Mouse (Mus musculus) right cerebral cortex, postnatal 4 days (tissue): ENCODE results near the gene Adcy9.

Source experiments
- DNase-seq: peaks from one replicate; pipeline ENCODE4 v3.0.0-alpha.2; 2022

The Adcy9 gene

DNA sequence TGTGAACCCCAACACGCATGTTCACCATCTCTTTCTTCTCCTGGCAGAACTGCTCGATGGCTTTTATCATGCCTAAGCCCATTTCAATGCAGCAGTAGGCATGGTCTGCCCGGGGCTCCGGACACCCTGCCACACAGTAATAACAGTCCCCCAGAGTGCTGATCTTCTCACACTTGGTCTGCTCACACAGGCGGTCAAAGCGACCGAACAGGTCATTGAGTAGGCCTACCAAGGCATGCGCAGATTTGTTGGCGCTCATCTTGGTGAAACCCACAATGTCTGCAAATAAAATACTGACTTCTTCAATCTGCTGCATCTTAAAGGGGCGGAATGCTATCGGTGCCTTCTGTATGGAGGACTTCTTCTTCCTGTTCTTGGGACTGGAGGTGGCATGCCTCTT is 2.2 kb downstream of the Adcy9 start:
- DNase-seq: no peak

DNA sequence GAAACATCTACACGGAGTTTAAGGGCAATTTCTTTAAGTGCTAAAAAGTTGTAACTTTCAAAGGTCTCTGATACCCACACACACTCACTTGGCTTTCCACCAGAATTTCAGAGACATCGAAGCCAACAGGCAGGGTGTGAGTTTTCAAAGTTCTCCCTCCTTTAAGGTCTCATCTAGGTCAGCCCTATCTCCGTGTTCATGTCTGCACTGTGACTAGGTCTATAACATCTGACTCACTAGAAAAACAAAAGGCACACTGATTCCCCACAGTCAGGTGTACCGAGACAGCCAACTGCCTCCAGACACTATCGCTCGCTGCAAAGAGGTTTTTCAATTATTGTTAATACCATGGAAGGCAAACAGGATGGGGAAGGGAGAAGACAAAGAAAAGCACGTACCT is 2.8 kb downstream of the Adcy9 start:
- no peak for DNase-seq

- no peak for DNase-seq
Measured at GRCm38 (mm10) chr16:4414881-4415585, 5.3 kb downstream of the Adcy9 start.

DNA sequence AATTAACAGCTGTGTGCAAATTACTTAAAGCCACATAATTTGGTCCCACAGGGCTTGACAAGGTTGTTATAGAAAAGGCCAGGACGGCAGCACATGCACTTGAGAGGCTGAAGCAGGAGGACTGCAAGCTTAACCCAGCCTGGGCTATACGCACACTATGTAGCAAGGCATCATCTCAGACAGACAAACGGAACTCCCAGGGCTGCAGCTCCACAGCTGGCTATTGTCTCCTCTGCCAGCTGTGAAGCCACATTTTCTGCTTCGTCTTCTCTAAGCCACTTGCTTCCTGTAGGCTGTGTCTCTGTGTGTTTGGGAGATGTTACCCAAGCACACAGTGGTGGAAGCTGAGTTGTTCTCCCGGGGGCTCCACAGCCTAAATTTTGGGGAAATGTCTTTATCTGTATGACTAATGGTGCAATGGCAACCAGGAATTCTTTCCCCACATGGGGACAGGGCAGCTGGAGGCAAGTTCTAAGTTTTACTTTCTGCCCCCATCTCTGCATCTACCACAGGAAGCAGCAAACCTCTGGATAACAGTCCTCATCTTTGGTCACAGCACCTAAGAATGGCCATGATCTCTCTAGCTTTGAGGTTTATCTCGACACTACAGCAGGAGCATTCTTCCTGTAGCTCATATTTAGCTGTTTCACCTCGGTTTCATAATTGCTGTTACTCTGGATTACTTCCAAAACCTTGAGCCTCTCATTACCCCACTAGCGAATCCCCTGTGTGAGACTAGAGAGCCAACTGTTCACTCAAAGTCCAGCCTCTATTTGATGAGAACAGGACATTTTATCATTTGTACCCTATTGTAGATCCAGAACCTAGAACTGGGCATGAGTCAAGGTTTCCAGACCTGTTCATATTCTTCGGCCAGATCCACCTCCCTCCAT is 6.1 kb downstream of the Adcy9 start:
- DNase-seq: no peak

DNA sequence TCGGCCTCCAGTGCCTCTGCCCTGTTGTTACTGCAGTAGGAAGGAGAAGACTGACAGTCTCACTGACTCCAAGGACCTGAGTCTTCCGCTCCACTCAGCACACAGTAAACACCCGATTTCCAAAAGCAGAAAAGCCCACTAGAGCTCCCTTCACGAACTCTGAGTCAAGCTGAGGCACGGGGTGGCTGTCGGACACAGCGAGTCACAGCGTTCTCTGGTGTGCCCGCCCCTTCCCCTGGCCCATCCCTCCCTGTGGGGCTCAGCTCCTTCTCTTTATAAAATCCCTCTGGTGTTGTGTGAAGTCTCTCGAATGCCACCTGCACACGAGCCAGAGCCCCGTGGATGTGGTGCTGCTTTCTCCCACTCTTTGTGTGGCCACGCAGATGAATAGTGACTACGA is 7.0 kb downstream of the Adcy9 start:
- DNase-seq: no peak

- no peak for DNase-seq
Measured at GRCm38 (mm10) chr16:4412298-4412697, 8.0 kb downstream of the Adcy9 start.

DNA sequence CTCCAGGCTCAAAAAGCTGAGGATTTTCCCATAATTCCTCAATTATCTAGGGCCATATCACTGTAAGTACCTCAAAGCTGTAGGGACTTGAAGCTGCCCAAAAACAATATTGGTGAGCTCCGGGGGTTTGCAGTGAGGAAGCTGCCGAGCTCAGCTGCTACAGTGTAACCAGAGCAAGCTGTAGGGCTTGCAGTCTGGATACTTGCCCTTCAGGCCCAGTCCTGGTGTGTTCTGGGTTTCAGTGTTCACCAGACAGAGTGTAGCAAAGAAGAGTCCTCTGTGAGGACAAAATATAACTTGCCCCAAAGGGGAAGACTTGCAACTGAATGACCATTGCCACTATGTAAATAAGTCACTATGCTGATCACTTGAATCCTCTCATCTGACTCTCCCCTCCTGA is 9.0 kb downstream of the Adcy9 start:
- no peak for DNase-seq

DNA sequence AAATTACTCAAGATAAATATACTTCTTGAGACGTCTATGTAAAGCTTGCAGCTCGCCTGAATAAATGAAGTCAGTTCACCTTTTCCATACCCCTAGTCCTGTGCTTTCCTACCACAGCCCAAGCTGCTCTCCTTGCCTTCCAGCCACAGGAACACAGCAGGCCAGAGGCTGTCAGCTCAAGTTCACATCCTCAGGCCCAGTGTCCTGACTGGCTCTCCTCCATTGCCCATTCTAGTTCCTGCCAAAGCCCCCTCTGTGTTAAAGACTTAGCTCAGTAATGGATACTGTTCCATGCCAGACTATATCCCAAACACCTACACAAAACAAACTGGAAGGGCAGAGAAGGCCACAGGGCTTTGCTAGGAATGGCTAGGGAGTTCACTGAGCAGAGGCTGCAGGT is 12.8 kb downstream of the Adcy9 start:
- DNase-seq: no peak

- DNase-seq: no peak
Measured at GRCm38 (mm10) chr16:4406706-4407105, 13.6 kb downstream of the Adcy9 start.

- no peak for DNase-seq
Measured at GRCm38 (mm10) chr16:4406047-4406586, 14.2 kb downstream of the Adcy9 start.

GRCm38 (mm10) chr16:4404933-4405761 is 15.2 kb downstream of the Adcy9 start:
- DNase-seq: no peak

GRCm38 (mm10) chr16:4401109-4401508 is 19.2 kb downstream of the Adcy9 start:
- no peak for DNase-seq

GRCm38 (mm10) chr16:4399471-4400223 is 20.7 kb downstream of the Adcy9 start:
- DNase-seq: no peak

DNA sequence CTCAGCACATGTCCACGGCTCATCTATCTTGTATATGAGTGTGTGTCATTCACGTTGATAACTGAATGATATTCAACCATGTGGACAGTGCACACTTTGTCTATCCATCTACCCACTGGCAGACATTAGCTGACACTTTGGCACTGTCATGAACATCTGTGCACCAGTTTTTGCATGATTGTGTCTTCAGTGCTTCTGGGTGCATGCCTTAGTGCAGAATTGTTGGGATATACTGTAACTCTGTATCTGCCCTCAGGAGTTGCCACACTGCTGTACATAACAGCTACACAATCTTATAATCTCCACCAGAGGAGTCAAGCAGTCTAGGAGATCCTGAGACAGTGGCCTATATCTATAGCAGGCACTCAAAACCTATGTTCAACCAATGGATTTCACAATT is 21.5 kb downstream of the Adcy9 start:
- no peak for DNase-seq

DNA sequence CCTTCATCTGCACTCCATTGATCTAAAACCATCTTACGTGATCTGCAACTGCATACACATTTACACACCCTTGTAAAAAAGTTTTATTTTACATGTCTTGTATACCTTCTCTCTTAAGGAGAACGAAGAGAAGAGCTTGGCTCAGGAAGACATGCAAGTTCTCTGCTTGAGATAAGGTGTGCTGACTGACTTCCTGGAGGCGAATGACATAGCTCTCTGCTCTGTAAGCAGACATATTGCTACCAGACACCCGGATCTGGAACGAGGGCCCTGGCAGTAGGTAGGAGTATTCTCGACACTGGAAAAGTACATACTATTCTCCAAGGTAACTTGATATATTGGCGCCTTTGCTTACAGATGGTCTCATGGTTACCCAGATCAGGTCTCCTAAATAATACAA is 22.7 kb downstream of the Adcy9 start:
- DNase-seq: no peak

DNA sequence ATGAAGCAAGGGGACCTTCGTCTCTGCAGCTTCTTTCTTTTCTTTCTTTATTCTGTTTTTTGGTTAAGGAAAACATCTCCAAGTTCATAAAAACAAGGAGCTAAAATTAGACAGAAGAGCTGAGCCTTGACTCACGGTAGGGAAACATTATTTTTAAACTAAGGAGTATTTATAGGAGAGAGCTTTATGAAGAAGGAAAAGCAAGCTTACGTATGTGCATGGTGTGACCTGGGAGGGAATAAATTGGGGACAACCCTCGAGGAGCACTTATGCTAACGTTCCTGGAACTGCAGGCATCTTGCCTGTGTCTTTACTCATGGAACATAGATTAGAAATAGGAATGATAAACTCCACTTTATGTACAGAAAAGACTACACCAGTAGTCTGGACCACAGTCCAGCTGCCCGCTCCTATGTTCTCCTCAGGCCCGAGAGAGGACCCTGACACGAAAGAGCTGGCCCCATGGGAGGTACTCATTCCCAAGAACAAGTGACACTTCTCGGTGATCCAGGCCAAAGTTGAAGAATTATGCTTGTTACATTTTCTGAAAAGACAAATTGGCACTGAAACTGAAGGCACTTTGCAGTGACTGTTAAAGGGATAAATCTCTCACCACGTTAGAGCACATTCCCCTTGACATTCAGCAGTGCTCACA is 24.5 kb downstream of the Adcy9 start:
- no peak for DNase-seq

DNA sequence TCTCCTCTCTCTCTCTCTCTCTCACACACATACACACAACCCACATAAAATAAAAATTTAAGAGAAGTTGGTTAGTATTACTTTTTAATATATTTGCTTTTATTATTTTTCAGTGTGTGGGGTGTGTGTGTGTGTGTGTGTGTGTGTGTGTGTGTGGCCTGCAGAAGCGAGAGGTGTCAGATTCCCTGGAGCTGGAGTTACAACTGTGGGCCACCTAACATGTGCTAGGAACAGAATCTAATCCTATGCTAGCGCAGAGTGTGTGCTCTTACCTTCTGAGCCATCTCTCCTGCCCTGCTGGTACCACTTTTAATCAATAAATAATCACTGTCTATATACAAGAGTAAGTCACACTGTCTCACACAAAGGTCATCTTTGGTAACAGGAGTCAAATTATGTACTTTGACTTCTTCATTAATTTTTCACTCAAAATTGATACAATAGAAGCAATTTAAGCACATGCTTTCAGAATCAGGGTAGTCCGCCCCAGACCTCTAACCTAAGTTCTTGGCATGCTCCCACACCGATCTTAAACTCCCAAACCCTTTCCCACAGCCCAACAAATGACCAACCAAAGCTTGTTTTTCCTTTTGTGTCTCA is 25.2 kb downstream of the Adcy9 start:
- DNase-seq: no peak

- DNase-seq: no peak
Measured at GRCm38 (mm10) chr16:4383473-4384038, 36.7 kb downstream of the Adcy9 start.

DNA sequence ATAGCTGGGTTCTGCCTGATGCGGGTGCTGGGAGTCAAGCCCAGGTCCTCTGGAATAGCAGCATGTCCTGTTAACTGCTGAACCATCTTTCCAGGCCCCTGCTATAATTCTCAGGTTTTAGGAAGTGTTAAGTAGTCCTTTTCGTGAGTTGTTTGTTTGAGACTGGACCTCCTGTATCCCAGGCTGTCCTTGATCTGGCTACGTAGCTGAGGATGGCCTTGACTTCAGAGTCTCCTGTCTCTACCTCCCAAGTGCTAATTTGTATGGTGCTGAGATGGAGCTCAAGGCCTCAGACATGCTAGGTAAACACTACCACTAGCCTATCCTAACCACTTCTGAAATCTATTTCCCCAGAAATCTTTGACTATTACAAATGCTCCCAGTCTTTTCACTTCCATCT is 37.9 kb downstream of the Adcy9 start:
- DNase-seq: no peak

DNA sequence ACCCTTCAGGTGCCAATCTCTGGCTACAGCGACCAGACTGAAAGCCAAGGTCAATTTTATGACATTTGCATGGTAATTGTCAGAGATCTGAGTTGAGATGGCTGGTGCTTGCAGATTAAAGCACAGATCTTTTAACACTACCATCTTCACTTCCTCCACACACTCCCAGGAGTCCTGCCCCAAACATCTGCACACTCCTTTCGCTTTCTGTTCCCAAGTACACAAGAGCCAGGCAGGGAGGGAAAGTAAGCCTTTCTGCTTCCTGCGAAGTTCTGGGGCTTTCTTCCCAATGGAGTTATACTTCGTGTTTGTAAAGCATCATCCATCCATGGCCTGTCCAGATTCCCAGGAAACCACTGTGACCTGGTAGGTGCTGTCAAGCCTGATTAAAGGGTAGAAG is 38.8 kb downstream of the Adcy9 start:
- DNase-seq: no peak

- no peak for DNase-seq
Measured at GRCm38 (mm10) chr16:4378788-4379187, 41.5 kb downstream of the Adcy9 start.
